Mouse (Mus musculus): ENCODE data around the gene Calcoco1.
A peak's percentile ranks its signal among the peaks of the same experiment; 100 is the strongest.

Gene Calcoco1

DNA sequence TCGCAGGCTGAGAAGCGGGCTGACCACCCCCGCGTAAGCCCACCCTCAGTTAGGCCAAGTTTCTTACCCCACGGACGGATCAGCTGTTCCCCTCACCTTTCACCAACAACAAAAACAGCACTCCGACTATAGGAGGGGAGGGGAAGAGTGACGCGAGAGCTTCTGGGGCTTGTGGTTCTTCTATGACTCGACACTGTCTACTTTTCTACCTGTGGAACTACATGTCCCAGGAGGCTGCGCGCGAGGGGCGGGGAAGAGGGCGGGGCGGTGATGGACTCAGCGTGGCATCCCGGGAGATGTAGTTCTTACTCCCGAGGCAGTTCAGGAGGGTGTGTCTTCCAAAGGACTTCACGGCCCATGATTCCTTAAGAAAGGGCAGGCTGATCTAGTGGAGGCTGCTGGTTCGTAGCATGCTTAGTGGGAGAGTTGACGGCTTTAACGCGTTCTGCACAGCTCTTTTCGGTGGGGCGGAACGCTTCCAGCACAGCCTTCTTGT is at the start of gene Calcoco1:
Gene Calcoco1, minus strand, starts transcription at position 199 of the 496 bp plus-strand sequence.
- peak; percentile 99 for DNase-seq

GRCm38 (mm10) chr15:102770866-102771265 is 48.9 kb upstream of the Calcoco1 start:
- DNase-seq = no peak

DNA sequence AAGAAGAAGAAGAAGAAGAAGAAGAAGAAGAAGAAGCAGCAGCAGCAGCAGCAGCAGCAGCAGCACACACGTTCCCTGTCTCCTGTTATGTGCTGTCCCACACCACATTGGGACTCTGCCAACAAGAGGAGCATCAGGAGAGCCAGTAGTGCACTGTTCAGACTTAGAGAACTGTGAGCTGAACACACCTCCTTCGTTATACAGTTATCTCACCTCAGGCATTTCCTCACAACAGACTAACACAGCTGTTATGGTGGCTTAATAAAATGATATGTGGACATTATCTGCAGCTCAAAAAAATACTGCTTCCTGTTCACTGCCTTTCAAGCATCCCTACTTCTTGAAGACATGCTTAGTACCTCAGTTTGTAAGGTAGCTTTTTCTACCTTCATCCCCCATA is 43.2 kb upstream of the Calcoco1 start:
- no peak for DNase-seq

DNA sequence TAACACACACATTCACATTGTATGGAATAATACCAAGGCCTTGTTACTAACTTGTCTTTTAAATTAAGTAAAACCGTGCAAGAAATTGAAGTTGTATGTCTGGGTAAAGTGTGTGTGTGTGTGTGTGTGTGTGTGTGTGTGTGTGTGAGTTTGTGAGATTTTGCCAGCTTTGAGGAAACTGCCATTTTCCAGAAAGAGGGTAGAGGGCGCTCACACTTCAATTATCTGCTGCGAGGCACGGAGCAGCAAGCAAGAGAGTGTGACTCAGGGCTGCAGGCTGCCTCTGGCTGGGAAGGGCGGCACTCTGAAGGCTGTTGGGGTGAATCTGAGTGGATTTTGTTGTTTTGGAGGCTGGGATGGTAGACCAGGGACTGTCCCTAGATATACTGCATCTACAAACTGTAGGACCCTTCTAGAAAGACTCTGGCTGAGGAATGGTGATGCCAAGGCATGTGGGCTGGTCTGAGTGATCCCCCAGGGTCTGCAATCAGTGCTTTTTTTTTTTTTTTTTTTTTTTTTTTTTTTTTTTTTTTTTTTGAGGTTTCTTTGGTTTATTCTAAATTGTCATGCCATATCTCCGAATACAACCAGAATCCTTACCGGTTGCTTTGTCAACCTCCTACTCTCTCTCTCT is 39.9 kb upstream of the Calcoco1 start:
- peak; percentile 48 for DNase-seq

DNA sequence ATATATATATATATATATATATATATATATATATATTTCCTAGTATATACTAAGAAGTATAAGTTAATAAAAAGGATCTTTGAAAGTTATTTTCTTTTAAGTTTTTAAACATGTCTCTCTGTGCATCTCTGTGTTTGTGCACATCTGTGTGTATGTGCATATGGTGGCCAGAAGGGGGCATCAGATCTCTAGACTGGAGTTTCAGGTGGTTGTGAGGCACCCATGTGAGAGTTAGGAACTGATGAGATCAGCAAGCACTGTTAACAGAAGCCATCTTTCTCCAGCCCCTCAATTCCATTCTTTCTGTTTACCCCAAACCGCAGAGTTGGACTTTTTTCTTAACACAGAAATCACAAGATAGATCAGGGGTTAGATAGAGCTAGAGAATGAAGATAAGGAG is 35.7 kb upstream of the Calcoco1 start:
- no peak for DNase-seq

DNA sequence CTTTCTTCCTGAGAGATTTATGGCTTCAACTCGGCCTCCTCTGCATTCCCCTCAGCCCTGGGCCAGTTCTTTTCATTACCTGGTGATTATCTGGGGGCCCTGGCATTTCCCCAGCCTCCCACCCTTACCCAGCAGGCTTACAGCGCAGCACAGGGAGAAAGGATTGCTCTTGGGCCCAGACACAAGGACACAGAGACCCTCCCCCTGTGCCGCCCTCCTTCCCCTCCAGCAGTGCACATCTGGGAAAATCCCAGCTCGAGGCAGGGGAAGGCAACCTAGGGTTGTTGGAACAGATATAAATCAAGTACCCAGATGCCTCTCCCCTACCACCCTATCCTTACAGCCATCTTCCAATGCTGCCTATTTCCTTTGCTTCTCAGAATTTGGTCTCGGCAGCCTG is 33.1 kb upstream of the Calcoco1 start:
- DNase-seq = no peak

GRCm38 (mm10) chr15:102754361-102754760 is 32.4 kb upstream of the Calcoco1 start:
- no peak for DNase-seq

GRCm38 (mm10) chr15:102753170-102753569 is 31.2 kb upstream of the Calcoco1 start:
- peak; percentile 67 for DNase-seq

- DNase-seq = no peak
These were observed 30.2 kb upstream of the Calcoco1 start for GRCm38 (mm10) chr15:102752164-102752563.

GRCm38 (mm10) chr15:102750241-102750640 is 28.3 kb upstream of the Calcoco1 start:
- DNase-seq = peak; percentile 20

DNA sequence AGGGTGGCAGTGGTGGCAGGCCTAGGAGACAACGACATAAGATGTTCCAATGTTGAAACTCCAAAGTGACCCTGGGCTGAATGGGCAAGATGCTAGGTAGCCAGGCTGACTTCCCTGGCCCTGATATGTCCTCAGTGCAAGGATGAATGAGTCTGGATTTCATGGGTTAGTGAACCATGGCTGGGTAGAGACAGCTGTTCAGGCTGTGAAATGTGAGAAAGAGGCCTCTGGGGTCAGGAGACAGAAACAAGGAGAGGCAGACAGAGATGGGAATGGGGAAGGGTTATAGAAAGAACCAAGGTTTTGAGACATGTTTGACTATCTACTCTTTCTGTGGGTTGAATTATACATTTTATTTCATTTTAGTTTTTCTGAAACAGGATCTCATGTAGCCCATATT is 27.1 kb upstream of the Calcoco1 start:
- no peak for DNase-seq

DNA sequence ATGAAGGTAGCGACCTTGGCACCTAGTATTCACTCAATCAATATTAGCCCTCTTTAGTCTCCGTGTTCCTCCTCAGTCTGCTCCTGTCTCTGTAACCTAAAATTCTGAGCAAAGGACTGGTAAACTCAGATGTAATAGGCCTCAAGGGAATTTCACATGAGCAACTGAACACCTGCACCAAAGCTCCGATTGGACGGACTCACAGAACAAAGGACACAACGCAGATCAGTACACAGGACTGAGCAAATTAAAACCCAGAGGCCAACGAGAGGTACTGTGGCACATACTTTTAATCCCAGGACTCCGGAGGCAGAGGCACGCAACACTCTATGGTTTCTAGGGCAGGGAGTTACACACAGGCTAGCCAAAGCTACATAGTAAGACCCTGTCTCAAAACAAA is 25.9 kb upstream of the Calcoco1 start:
- DNase-seq = no peak

GRCm38 (mm10) chr15:102747286-102747640 is 25.3 kb upstream of the Calcoco1 start:
- DNase-seq = peak; percentile 10

DNA sequence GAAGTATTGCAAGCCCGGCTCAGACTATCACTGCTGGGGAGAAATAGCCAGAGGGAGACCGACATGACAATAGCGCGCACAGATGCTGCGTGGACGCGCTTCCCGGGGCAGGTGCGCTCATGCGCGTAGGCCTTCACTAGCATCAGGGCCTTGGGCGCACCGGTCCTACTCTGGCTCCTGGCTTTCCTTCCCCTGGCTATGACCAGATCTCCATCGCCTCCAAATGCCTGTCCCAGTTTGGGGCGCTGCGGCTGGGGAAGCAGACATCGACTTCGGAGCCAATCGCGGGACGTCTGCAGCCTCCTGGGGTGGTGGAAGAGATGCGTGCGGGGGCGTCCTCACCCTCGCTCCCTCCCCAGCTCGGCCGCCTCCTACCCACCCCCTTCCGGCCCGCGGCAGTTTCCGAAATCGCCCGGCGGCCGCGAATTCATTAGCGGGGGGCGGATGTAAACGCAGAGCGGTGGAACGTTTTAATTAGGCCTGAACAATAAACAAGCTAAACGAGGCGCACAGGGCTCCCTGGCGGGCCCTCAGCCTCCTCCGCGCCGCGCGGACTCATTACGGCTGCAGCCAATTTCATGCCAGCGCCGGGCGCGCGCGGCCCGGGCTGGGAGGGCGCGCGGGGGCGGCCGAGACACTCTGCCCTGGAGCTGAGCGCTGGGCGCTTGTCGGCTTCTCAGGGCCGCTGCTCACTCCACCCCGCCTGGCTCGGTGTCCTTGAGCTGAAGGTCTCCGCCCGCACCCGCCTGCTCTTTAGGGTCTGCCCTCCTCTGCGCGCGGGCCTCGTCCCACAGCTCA is 24.7 kb upstream of the Calcoco1 start:
- DNase-seq = peak; percentile 9

GRCm38 (mm10) chr15:102746126-102746487 is 24.1 kb upstream of the Calcoco1 start:
- no peak for DNase-seq

- no peak for DNase-seq
These were observed 23.4 kb upstream of the Calcoco1 start for GRCm38 (mm10) chr15:102745387-102745786.

- no peak for DNase-seq
These were observed 22.9 kb upstream of the Calcoco1 start for GRCm38 (mm10) chr15:102744831-102745230.

- no peak for DNase-seq
These were observed 22.4 kb upstream of the Calcoco1 start for GRCm38 (mm10) chr15:102744416-102744815.

GRCm38 (mm10) chr15:102743996-102744395 is 22.0 kb upstream of the Calcoco1 start:
- no peak for DNase-seq

DNA sequence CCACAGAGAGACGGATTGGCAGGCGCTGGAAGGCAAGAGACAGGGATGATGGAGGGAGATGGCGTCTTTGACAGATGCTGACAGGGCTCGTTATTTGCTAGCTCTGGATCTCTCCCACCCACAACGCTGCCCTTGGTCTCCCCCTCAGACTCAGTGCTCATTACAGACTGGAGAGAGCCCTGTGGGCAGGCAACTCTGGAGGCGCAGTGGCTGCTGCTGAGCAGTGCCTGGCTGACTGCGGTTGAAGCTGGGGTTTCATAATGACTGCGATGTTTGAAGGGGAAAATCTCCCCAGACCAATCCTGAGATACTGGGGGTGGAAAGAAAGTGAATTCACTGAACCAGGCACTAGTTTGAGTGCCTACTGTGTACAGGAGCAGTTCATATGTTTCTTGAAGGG is 21.2 kb upstream of the Calcoco1 start:
- DNase-seq = no peak

- DNase-seq = peak; percentile 98
These were observed 20.6 kb upstream of the Calcoco1 start for GRCm38 (mm10) chr15:102742589-102742988.

DNA sequence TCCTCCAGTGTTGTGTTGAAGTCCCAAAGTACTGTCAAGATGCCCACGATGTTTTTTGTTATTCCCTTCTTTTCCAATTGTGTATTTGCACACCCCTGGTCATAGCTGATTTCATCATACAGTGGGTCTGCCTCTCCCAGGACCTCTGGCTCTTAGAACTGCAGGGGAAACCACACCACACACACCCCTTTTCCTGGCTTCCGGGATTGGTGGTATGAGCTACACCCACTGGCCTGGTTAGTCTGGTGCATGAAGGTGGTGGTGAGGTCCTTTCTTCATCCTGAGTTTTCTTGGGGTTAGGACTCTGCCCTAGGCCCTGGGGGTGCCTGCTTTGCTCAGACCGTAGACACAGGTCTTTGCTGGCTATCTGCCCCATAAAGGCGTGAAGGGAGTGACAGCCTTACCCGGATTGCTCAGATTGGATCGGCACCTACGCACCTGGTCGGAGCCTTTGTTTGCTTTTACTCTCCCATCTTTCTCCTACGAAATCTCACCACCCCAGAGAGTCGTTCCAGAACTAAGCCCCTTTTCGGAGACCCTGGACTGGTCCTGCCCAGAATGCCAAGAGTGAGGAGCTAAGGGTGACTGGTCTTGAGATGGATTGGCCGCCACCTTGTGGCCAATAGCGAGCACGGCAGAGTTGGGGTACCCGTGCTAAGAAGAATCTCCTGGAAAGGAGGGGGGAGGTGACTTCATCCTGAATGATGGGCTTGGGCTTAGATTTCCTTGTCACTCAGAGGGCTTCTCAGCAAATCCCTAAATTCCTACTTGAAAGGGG is 17.7 kb upstream of the Calcoco1 start:
- DNase-seq = peak; percentile 81

DNA sequence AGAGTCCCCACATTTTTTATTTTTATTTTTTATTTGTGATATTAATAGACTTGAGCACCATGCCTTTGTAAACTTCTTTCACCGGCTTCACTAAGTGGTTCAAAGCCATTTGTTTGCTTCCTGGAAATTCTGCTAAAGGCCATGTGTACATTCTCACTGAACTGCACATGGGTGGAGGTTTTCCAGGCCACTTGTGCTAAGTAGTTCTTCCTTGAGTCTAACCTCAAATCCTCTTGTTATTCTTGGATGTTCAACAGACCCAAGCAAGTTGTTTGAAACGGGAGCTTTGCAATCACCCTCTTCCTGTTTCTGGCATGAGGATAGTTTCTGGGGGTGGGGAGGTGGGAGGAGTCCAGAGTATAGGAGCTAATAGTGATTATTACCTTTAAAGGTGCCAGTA is 16.5 kb upstream of the Calcoco1 start:
- peak; percentile 70 for DNase-seq

DNA sequence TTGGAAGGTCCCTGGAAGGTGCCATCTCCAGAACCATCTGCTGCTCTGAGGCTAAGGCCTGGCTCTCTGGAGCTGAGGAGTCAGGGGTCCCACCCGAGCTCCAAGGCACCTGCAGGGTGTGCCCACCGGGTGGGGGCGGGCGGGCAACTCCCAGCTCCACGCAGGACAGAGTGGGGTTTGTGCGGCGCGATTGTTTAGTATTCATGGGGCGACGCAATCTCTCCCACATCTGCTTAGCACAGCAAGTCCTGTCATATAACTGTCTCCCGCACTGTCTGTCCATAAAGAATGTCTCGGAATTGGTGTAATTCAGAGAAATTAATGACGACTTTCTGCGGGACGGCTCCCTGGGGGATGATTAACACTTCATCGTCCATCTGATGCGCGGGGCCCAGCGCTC is 15.1 kb upstream of the Calcoco1 start:
- no peak for DNase-seq
